Mouse (Mus musculus) left cerebral cortex, postnatal 25 days (tissue): ENCODE data around the gene Gm21776. TPM values are rescaled to one million over a fixed set of nuclear protein-coding genes. Genes with fewer than 3 reads are reported as not detected.
"Not testable (repeated sequence)": the region's sequence is repeated elsewhere in the genome, so short reads cannot be mapped to it uniquely, and the experiment has no call there.

ENCODE experiments used
- DNase-seq, 2 experiments: peaks; one replicate each; pipeline ENCODE4 v3.0.0; 2022; ENCODE audit warnings: low spot score in 2 of 2, mixed read lengths in 1 of 2
- intact Hi-C: fragments of 180-260 bp; cut with DNase I; formaldehyde crosslinking; loops from one replicate; pipeline ENCODE4 v1.15.1; 2025
- total RNA-seq, 2 experiments: library from RNA; stranded (reverse); gene quantifications; 2 replicates each; pipeline ENCODE4 v1.2.3; 2021

Gene Gm21776
- not detected for total RNA-seq

DNA sequence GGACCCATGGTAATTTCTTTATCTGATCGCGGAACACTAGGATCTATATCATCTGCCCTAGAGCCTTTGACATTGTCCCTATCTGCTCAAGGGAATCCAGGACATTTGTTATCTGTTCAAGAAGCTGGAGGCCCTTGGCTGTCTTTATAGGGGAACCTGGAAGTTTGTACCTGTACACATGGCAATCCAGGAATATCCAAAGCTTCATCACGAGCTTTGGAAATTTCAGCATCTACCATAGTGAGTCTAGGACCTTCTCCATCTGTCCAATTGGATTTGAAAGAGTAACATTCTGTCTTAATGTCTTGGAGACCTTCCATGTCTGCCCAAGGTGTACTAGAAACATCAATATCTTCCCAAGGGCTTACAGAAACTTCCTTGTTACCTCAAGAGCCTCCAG is at the start of gene Gm21776:
Gene Gm21776 (plus strand): TSS at position 301 of the 400 bp plus-strand sequence.
- intact Hi-C loops, DNase-seq: not testable (repeated sequence)
